Mouse (Mus musculus) lung, postnatal 25 days (tissue): ENCODE measurements at regions not wholly inside any gene's neighbourhood (a gene's known extent, or its start where the extent isn't known, plus 50 kb on each side); places are given as distances from the start of the nearest gene placed in this dataset.

ENCODE experiments used
- DNase-seq: peaks from one replicate; pipeline ENCODE4 v3.0.0; 2022; ENCODE audit warnings: low spot score

GRCm38 (mm10) chr15:84616880-84617279 is 52.5 kb upstream of the Prr5 start:
- DNase-seq: peak; percentile 56

- peak; percentile 81 for DNase-seq
Observed at GRCm38 (mm10) chr15:84613536-84614527, 55.6 kb upstream of the Prr5 start.

- DNase-seq: no peak
Observed at GRCm38 (mm10) chr15:84612961-84613360, 55.3 kb upstream of the Rtl6 start.

- no peak for DNase-seq
Observed at GRCm38 (mm10) chr15:84609825-84610442, 52.3 kb upstream of the Rtl6 start.

GRCm38 (mm10) chr15:84609063-84609462 is 51.4 kb upstream of the Rtl6 start:
- no peak for DNase-seq
